Mouse (Mus musculus): ENCODE measurements around the gene Gucy2c.

DNA sequence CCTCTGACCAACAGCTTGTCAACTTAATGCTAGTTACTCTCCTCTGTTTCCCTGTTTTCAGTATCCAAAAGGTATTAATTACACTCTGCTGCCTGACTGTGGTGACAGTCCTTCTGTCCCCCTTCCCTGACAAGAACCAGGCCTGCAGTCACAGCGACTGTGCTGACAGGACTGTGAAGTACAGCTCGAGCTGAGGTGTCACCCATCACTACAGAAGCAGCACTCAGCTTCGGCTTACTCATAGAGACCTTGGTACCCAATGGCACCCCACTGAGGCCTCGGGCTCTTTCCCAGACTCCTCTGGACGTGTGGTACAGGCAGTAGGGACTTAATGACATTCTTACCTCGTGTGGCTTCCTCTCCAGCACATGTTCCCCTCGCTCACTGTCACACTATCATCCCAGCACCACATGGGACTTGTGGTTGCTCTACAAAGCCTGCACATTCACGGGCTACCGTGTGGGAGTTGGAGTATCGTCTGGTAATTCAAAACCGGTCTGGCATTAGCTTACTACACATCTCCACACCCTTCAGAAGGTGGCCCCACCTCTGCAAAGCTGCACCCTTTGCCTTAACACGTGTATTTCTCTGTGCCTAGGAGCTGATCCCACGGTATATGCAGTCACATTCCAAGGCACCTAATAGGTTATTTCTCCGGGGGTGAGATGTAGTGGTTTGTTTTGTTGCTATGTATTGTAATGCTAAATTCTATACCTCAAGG is 113.1 kb downstream of the Gucy2c start:
- TF ChIP-seq CTCF (IDR thresholded peaks at IDR 0.05 in 2 of 3, conservative IDR thresholded peaks at IDR 0.05 in 1 of 3; ENCODE audit: control insufficient read depth in 1 of 3, insufficient read depth in 1 of 3, low read depth in 2 of 3, low read length in 3 of 3, poor library complexity in 1 of 3, severe bottlenecking in 1 of 3) (no peak), NRF1 (IDR thresholded peaks at IDR 0.05; ENCODE audit: insufficient read depth, low read depth, low read length, poor library complexity, severe bottlenecking) (no peak)

Measured in MEL (cell line).